Comparison of ENCODE assay signal across 8 mouse cellular contexts in genomic region chr8:72723651-72724001, GRCm38 (mm10). TPM values are rescaled to one million over a fixed set of nuclear protein-coding genes. Genes with fewer than 3 reads are reported as not detected.
DNase-seq lines count a peak whose midpoint lies in the region; ATAC-seq and TF ChIP-seq lines count a peak whose summit lies in the region.

No protein-coding gene starts in this region.

- no peak for ATAC-seq in heart, embryonic 14.5 days (ENCODE audit: insufficient number of reproducible peaks, insufficient read depth, low FRiP score, low read depth)
- peak; percentile 29; the same call in 1 of the 2 replicates for ATAC-seq in stomach, embryonic 15.5 days (ENCODE audit: insufficient read depth, low FRiP score, low read depth)

- peak; percentile 53 for DNase-seq in adrenal gland, adult 2 months
- no peak for DNase-seq in adrenal gland, postnatal 4 days (ENCODE audit: low spot score in 2 of 2)
- peak; percentile 45 for DNase-seq in A20 (ENCODE audit: low read depth, low spot score)
- DNase-seq in kidney, postnatal 4 days: peak; percentile 55 to 65
- peak; percentile 14 for DNase-seq in mesoderm, embryonic 11.5 days (ENCODE audit: low read depth, low spot score)

- H3K4me2 ChIP-seq in heart, embryonic 14.5 days (ENCODE audit: low read length): peak overlapping the region; percentile 96
- H3K4me2 ChIP-seq in stomach, embryonic 15.5 days: peak overlapping the region; percentile 82

- peak overlapping the region; percentile 65 for H3K4me3 ChIP-seq in cortical plate, adult 2 months (ENCODE audit: insufficient read depth, low read length)
- H3K4me3 ChIP-seq in heart, embryonic 14.5 days (ENCODE audit: control insufficient read depth in 1 of 2, insufficient read depth in 1 of 2, low read depth in 1 of 2, low read length in 2 of 2): peak overlapping the region; percentile 94 to 98
- H3K4me3 ChIP-seq in stomach, embryonic 15.5 days (replicated peaks): peak overlapping the region; percentile 99

- peak overlapping the region; percentile 98 for H3K9ac ChIP-seq in heart, embryonic 14.5 days (ENCODE audit: low read length)
- H3K9ac ChIP-seq in stomach, embryonic 15.5 days: peak overlapping the region; percentile 97

- no peaks in the 10 kb centered on the region for H3K9me3 ChIP-seq in heart, embryonic 14.5 days (ENCODE audit: control insufficient read depth, low read length)
- no peaks in the 10 kb centered on the region for H3K9me3 ChIP-seq in stomach, embryonic 15.5 days

- no peak for TF ChIP-seq CTCF in cortical plate, adult 2 months (IDR thresholded peaks at IDR 0.05; ENCODE audit: extremely low read depth, insufficient read depth, low read length)

- no peaks in the 10 kb centered on the region for H3K27me3 ChIP-seq in heart, embryonic 14.5 days (ENCODE audit: control insufficient read depth, insufficient read depth, low read length)
- H3K27me3 ChIP-seq in stomach, embryonic 15.5 days (replicated peaks): no peaks in the 10 kb centered on the region

- H3K36me3 ChIP-seq in heart, embryonic 14.5 days (ENCODE audit: control insufficient read depth, insufficient read depth, low read length): peaks cover 42% of the 10 kb centered on the region
- peaks cover 28% of the 10 kb centered on the region for H3K36me3 ChIP-seq in stomach, embryonic 15.5 days

- H3K27ac ChIP-seq in cortical plate, adult 2 months (ENCODE audit: insufficient read depth, low read length): no peak overlapping the region
- peak overlapping the region in 1 of 2 experiments; percentile 12; a peak in 1 of 4 replicates for H3K27ac ChIP-seq in heart, embryonic 14.5 days (replicated peaks in 1 of 2; ENCODE audit: control insufficient read depth in 1 of 2, insufficient read depth in 1 of 2, low read depth in 2 of 2, low read length in 2 of 2)
- no peak overlapping the region for H3K27ac ChIP-seq in stomach, embryonic 15.5 days

- WGBS in heart, embryonic 14.5 days: under 1% methylated on average over 30 of the region's 30 CpGs
- under 1% methylated on average over 30 of the region's 30 CpGs for WGBS in stomach, embryonic 15.5 days

- no peak for TF ChIP-seq POLR2A in cortical plate, adult 2 months (IDR thresholded peaks at IDR 0.05; ENCODE audit: extremely low read depth, insufficient read depth, low read length)

- peaks cover under 1% of the 10 kb centered on the region; the same call in 1 of the 2 replicates for H3K4me1 ChIP-seq in cortical plate, adult 2 months (ENCODE audit: control insufficient read depth, insufficient read depth, low read length)
- H3K4me1 ChIP-seq in heart, embryonic 14.5 days (ENCODE audit: control insufficient read depth in 2 of 2, insufficient read depth in 2 of 2, low read length in 2 of 2): peaks cover 5 to 9% of the 10 kb centered on the region in 2 experiments
- H3K4me1 ChIP-seq in stomach, embryonic 15.5 days: peaks cover 7% of the 10 kb centered on the region

RNA-seq across cellular contexts. Expression of gene Sin3b, which starts 0.5 kb away (rescaled TPM):
- 100 to 1,000 TPM; 123 to 245 TPM for total RNA-seq in adrenal gland, adult 2 months (2021)
- 174 and 270 TPM in 2 replicates for polyA plus RNA-seq in adrenal gland, adult 2 months (2012; rRNA removed)
- total RNA-seq in adrenal gland, postnatal 4 days (2021): 100 to 1,000 TPM; 262 to 266 TPM
- polyA plus RNA-seq in cortical plate, adult 2 months (2012; rRNA removed): 114 TPM in 2 replicates
- 190 and 204 TPM in 2 replicates for polyA plus RNA-seq in heart, embryonic 14.5 days (2014; fragmentation: Nextera tagmentation; extraction: Ambion mirVana)
- polyA plus RNA-seq in stomach, embryonic 15.5 days (2015; fragmentation: Nextera tagmentation; extraction: Ambion mirVana): 143 and 148 TPM in 2 replicates

RNA-seq across cellular contexts. Expression of gene F2rl3, which starts 38.1 kb away (rescaled TPM):
- 1 to 10 TPM; 1.1 to 2.1 TPM for total RNA-seq in adrenal gland, adult 2 months (2021)
- 10.2 and 13.4 TPM in 2 replicates for polyA plus RNA-seq in adrenal gland, adult 2 months (2012; rRNA removed)
- 1 to 10 TPM; 3.0 to 4.2 TPM for total RNA-seq in adrenal gland, postnatal 4 days (2021)
- polyA plus RNA-seq in cortical plate, adult 2 months (2012; rRNA removed): 0.23 and 0.38 TPM in 2 replicates
- 0.59 and 1.3 TPM in 2 replicates for polyA plus RNA-seq in heart, embryonic 14.5 days (2014; fragmentation: Nextera tagmentation; extraction: Ambion mirVana)
- polyA plus RNA-seq in stomach, embryonic 15.5 days (2015; fragmentation: Nextera tagmentation; extraction: Ambion mirVana): 2.8 and 3.2 TPM in 2 replicates

Comparison
In these comparisons a context has a peak if more than half of its experiments do, and no peak if none do; other contexts are left out.
1. DNase-seq: peak in adrenal gland, adult 2 months (single experiment), A20 (single experiment), kidney, postnatal 4 days (2 of 2) and mesoderm, embryonic 11.5 days (single experiment); none in adrenal gland, postnatal 4 days (0 of 2).
2. Peak in every context shown above with its lines, with median percentiles within 50 percentile points of each other: H3K4me3 ChIP-seq.